Mouse (Mus musculus) embryonic facial prominence, embryonic 13.5 days (tissue): ENCODE measurements at regions not wholly inside any gene's neighbourhood (a gene's known extent, or its start where the extent isn't known, plus 50 kb on each side); places are given as distances from the start of the nearest gene placed in this dataset.

Experiments used
- ATAC-seq: fragments of 200-750 bp; cut with Nextera tagmentation; 2 replicates; pipeline ENCODE4 v1.8.0; 2017; ENCODE audit warnings: low read depth; ENCODE audit not compliant: insufficient number of reproducible peaks, insufficient read depth, low FRiP score, low TSS enrichment
- H3K27ac ChIP-seq: fragments of 300-500 bp; sonication (generic); 2 replicates; pipeline ENCODE4 v1.5.1; 2015; ENCODE audit warnings: moderate library complexity, mild to moderate bottlenecking, inconsistent platforms
- H3K27me3 ChIP-seq: fragments of 300-500 bp; sonication (generic); 2 replicates; pipeline ENCODE4 v1.6.1; 2015; ENCODE audit warnings: mild to moderate bottlenecking, inconsistent platforms
- H3K36me3 ChIP-seq: fragments of 300-500 bp; sonication (generic); 2 replicates; pipeline ENCODE4 v1.6.1; 2015; ENCODE audit warnings: mild to moderate bottlenecking, inconsistent platforms
- H3K4me1 ChIP-seq: fragments of 300-500 bp; sonication (generic); 2 replicates; pipeline ENCODE4 v1.6.1; 2015; ENCODE audit warnings: inconsistent platforms
- H3K4me2 ChIP-seq: fragments of 300-500 bp; sonication (generic); 2 replicates; pipeline ENCODE4 v1.6.1; 2015; ENCODE audit warnings: moderate library complexity, mild to moderate bottlenecking, inconsistent platforms
- H3K4me3 ChIP-seq: fragments of 300-500 bp; sonication (generic); 2 replicates; pipeline ENCODE4 v1.5.1; 2015; ENCODE audit warnings: mild to moderate bottlenecking, inconsistent platforms
- H3K9ac ChIP-seq: fragments of 300-500 bp; sonication (generic); 2 replicates; pipeline ENCODE4 v1.6.1; 2015; ENCODE audit warnings: mild to moderate bottlenecking, inconsistent platforms
- H3K9me3 ChIP-seq: fragments of 300-500 bp; sonication (generic); 2 replicates; pipeline ENCODE4 v1.6.1; 2016; ENCODE audit warnings: inconsistent platforms
- WGBS: fragments of 180-500 bp; shearing (Covaris S2); methylation state at CpG from one replicate; pipeline ENCODE4 v1.1.7; 2015; ENCODE audit warnings: mixed read lengths; 5-methylcytosine and 5-hydroxymethylcytosine counted together

DNA sequence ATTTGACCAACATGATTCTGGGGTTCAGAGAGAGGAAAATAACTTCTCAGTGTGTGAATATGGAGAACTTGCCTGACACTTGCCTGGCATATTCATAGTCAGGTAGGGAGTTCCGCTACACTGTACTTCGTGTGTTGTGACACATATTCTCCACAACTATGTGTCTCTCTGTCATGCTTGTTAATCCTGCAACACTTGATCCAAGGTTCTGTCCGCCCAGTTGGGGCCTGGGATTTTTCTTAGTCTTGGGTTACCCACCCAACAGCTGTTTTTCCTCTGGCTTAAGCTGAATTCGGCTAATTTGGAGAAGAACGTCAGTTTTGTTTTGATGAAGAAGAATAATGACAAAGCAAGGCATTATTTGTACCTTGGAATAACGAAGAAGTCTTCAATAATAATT lies 168.8 kb upstream of the Tnp1 start:
- H3K27me3 ChIP-seq, result no peaks in the 10 kb centered on the region
- no peak overlapping the region for H3K4me2 ChIP-seq
- no peak overlapping the region for H3K27ac ChIP-seq
- no peaks in the 10 kb centered on the region for H3K4me1 ChIP-seq
- 75% methylated on average over 6 of the region's 6 CpGs for WGBS
- no peaks in the 10 kb centered on the region for H3K36me3 ChIP-seq
- no peak overlapping the region for H3K9ac ChIP-seq
- H3K9me3 ChIP-seq, result no peaks in the 10 kb centered on the region
- no peak overlapping the region for H3K4me3 ChIP-seq
- no peak for ATAC-seq

DNA sequence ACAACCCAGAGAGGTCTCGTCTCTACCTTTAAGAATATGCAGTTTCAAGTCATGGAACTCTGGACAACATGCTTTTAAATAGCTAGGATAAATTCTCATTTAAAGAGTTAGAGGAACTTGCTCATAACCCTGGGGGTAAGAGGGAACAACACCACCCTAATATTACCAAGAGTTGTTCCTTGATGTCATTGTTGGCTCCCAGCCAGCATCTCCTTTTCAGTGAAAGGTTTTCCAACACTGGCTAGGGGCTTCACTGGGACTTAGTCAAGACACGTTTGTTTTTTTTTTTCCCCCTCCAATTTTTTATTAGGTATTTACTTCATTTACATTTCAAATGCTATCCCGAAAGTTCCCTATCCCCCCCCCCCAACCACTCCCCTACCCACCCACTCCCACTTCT lies 163.1 kb upstream of the Tnp1 start:
- Histone ChIP-seq H3K9me3 (no peaks in the 10 kb centered on the region), H3K27ac (no peak overlapping the region), H3K36me3 (no peaks in the 10 kb centered on the region), H3K9ac (no peak overlapping the region), H3K4me2 (no peak overlapping the region), H3K4me3 (no peak overlapping the region), H3K27me3 (no peaks in the 10 kb centered on the region), H3K4me1 (no peaks in the 10 kb centered on the region)
- ATAC-seq, result no peak
- 68% methylated on average over 3 of the region's 3 CpGs for WGBS

DNA sequence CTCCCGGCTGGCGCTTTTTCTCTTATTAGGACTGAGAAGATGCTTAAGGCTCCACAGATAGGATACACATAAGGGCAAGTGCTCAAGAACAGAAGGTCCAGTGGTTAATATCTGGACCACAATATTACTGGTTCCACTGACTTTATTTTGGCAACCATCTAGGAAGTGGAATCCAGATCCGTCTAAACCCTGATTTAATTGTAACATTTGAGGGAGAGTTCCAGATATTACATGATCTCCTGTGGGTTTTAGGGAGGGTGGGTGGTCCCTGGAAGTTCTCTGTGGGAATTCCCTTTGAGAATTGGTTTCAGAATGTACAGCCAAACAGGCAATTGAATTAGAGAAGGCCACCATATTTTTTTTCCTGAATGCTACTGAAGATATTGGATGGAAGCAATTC lies 161.4 kb upstream of the Tnp1 start:
- whole genome bisulfite sequencing, result 84% methylated on average over 3 of the region's 3 CpGs
- no peak for ATAC-seq
- no peak overlapping the region for H3K9ac ChIP-seq

DNA sequence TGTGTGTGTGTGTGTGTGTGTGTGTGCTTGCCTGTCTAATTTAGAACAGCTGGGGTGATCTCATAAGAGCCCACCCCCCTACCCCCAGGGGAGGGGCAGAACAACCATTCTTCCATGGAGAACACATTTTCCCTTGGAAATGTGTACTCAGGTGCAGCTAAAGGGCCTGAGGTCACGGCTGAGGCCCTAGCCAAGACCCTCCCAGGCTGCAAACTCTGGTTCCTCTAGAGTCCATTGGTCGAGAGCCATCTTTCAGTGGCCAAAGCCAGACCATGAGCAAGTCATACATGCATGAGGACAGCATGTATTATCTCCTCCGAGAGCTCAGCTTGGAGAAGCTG lies 154.9 kb upstream of the Tnp1 start:
- Histone ChIP-seq H3K4me3 (no peak overlapping the region), H3K36me3 (no peaks in the 10 kb centered on the region), H3K27me3 (no peaks in the 10 kb centered on the region), H3K27ac (no peak overlapping the region), H3K4me1 (peaks cover 16% of the 10 kb centered on the region), H3K9ac (no peak overlapping the region), H3K4me2 (no peak overlapping the region), H3K9me3 (peaks cover 4% of the 10 kb centered on the region; the same call in 1 of the 2 replicates)
- 60% methylated on average over 3 of the region's 3 CpGs for WGBS
- ATAC-seq, result no peak

More for the DNA sequence above, 161.4 kb upstream of the Tnp1 start:
- no peak overlapping the region for H3K4me2 ChIP-seq
- H3K9me3 ChIP-seq, result no peaks in the 10 kb centered on the region
- H3K4me3 ChIP-seq, result no peak overlapping the region
- no peaks in the 10 kb centered on the region for H3K4me1 ChIP-seq
- H3K27ac ChIP-seq, result no peak overlapping the region
- H3K36me3 ChIP-seq, result no peaks in the 10 kb centered on the region
- H3K27me3 ChIP-seq, result no peaks in the 10 kb centered on the region

DNA sequence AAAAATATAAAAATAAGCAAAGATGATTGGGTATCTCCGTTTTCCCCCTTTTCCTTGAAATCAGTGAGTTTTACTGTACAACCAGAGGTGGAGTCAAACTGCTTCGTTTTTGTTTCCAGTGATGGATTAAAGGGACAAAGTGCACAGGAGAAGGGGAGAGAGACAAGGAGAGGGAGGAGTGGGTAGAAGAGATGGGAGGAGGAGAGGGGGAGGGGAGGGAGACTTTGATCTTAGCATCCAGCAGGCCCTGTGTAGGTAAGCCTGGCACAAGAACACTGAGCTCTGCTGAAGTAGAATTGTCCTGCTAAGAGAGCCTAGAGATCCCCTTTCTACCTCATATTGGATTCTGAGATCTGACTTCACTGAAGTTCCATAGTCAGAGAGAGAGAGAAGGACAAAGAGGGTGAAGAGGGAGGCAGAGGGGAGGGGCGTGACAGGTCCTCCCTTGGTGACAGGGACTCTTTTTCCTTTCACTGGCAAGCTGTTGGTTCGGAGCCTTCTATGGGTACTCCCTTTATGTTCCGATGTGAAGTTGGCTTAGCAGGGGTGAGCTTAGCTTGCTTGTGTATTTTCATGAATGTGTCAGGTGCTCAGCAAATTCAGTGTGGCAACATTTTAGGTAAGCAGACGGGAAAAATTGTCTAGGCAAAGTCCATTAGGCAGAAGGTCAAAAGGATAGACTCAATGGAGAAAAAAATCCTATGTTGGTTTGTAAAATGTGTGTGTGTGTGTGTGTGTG lies 154.4 kb upstream of the Tnp1 start:
- H3K27ac ChIP-seq, result no peak overlapping the region
- 50% methylated on average over 6 of the region's 6 CpGs for WGBS
- H3K36me3 ChIP-seq, result no peaks in the 10 kb centered on the region
- peaks cover 16% of the 10 kb centered on the region for H3K4me1 ChIP-seq
- no peak overlapping the region for H3K4me2 ChIP-seq
- H3K9me3 ChIP-seq, result peaks cover 4% of the 10 kb centered on the region; the same call in 1 of the 2 replicates
- no peaks in the 10 kb centered on the region for H3K27me3 ChIP-seq
- no peak overlapping the region for H3K4me3 ChIP-seq
- ATAC-seq, result peak; percentile 26; the same call in 1 of the 2 replicates
- H3K9ac ChIP-seq, result no peak overlapping the region

DNA sequence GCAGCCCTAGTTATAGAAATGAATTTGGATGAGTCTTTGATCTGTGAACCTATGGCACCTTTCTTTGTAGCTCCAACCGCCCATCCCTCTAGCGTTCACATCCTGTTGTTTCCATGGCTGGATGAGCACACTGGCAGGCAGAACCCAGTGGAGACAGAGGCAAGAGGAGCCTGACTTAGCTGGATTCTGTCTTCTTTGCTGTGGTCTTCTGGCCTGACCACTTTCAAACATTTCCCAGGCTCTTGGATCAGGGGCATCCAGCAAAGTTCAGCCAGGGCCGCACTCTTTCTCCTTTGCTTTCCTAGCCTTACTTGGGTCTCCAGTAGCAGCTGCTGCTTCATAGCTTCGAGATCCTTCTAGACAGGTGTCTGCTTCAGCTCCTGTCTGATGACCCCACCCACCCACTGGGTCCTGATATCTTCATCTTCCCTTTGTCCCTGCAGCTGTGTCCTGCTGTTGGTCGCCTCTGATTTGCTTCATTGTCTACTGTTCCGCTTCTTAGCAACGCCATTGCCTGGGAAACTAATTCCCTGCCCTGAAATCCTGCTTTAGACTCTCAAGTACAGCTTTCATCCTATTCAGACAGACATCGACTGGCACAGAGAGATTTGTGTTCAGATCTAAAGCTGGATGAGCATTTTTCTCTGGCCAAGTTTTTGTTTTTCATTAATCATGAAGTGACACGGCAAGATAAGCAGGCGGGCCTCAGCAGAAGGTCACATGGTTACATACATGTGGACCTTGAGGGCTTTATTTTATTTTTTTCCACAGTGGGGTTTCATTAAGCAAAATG lies 153.6 kb upstream of the Tnp1 start:
- no peak overlapping the region for H3K9ac ChIP-seq
- peaks cover 4% of the 10 kb centered on the region; the same call in 1 of the 2 replicates for H3K9me3 ChIP-seq
- no peaks in the 10 kb centered on the region for H3K36me3 ChIP-seq
- no peak for ATAC-seq
- H3K4me1 ChIP-seq, result peaks cover 16% of the 10 kb centered on the region
- 56% methylated on average over 10 of the region's 10 CpGs for WGBS
- no peak overlapping the region for H3K4me2 ChIP-seq
- no peak overlapping the region for H3K4me3 ChIP-seq
- no peaks in the 10 kb centered on the region for H3K27me3 ChIP-seq
- no peak overlapping the region for H3K27ac ChIP-seq

DNA sequence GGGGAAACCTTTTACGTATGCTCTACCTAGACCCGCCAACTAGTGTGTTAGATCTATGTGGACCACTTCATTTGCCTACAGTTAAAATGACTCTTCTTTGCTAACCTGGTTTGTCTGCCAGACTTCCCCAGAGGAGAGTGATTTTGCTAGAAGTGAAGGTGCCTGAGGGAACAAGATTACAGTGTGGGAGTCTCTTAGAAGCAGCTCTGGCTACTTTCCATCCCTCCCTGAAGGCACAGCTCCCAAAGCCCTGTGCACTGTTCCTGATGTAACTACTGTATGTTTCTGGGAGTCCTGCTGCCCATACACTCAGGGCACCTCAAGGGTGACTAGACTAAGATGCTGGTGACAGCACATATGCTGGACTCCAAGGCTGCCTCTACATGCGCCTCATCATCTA lies 144.5 kb upstream of the Tnp1 start:
- Histone ChIP-seq H3K4me2 (no peak overlapping the region), H3K36me3 (no peaks in the 10 kb centered on the region), H3K4me3 (no peak overlapping the region), H3K9ac (no peak overlapping the region), H3K27me3 (no peaks in the 10 kb centered on the region), H3K27ac (no peak overlapping the region), H3K9me3 (no peaks in the 10 kb centered on the region), H3K4me1 (no peaks in the 10 kb centered on the region)
- 91% methylated on average over 3 of the region's 3 CpGs for WGBS
- ATAC-seq, result no peak

DNA sequence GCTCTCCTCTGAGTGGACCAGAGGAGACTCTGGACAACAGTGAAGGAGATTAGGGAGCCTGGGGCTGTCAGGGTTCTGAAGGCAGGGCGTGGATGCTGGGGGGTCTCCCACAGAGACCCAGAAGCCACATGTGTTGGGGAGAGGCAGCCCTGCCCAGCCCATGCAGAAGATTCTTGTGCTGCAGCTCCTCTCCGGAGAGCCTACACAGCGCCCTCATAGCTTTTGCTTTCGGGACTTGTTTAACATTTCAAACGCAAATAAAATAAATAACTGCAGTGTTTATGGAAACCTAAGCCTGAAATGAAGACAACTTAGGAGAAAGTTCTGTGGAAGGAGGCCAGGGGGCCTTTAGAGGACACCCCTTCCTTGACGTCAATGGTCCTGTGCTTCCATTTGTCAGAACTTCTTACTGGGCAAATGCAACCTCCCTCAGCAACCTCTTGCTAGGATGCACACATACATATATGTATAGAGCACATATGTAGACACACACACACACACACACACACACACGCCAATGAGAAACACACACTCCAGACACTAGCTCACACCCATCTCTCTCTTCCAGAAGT lies 143.8 kb upstream of the Tnp1 start:
- Histone ChIP-seq H3K27me3 (no peaks in the 10 kb centered on the region), H3K4me3 (no peak overlapping the region), H3K4me2 (no peak overlapping the region), H3K4me1 (no peaks in the 10 kb centered on the region), H3K27ac (no peak overlapping the region), H3K36me3 (no peaks in the 10 kb centered on the region), H3K9ac (no peak overlapping the region), H3K9me3 (no peaks in the 10 kb centered on the region)
- ATAC-seq, result no peak
- WGBS, result 63% methylated on average over 7 of the region's 7 CpGs

DNA sequence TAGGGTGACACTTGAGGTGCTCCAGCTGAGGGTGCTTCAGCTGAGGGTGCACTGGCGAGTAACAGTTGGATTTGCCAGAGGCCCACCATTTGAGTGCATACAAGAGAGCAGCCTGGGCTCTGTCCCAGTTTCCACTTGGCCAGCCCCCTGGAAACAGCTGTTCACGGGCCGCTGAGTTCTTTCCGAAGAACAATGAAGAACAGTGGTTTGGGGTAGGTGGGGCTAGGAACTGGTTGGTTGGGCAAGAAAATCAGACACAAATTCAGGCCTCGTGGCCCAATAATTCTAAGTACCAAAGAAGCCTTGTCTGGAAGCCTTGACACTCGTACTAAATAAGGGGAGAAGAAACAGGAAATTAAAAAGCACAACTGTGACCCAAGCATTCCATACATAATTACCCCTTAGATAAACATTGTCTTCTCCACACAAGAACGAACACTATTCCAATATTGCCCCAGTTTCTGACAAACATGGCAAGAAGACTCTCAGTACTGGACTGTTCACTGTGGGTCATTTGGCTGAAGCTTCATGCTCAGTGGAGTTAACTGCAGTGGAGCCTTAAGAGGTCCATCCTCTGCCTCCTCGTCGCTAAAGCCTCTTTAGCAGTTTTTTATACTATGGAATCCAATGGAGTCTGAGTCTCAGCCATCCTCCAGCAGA lies 137.9 kb upstream of the Tnp1 start:
- Histone ChIP-seq H3K4me2 (no peak overlapping the region), H3K9me3 (no peaks in the 10 kb centered on the region), H3K27me3 (no peaks in the 10 kb centered on the region), H3K4me1 (no peaks in the 10 kb centered on the region), H3K27ac (no peak overlapping the region), H3K4me3 (no peak overlapping the region), H3K36me3 (no peaks in the 10 kb centered on the region), H3K9ac (no peak overlapping the region)
- 59% methylated on average over 9 of the region's 9 CpGs for WGBS
- ATAC-seq, result no peak

DNA sequence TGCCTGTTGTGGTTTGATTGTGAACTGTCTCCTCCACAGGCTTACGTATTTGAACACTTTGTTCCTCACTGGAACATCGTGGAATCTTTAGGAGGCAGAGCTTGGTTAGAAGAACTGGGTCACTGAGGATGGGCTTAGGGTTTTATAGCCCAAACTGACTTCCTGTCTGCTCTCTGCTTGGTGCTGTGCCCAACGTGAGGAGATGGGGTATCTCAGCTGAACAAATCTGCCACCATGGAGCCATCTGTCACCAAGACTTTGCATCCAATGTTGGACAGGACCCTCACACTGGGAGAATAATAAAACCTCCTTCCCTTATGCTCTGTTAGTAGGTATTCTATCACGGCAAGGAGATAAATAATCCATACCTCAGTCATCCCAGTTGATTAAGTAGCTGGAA lies 134.2 kb upstream of the Tnp1 start:
- Histone ChIP-seq H3K9ac (no peak overlapping the region), H3K4me3 (no peak overlapping the region), H3K4me1 (no peaks in the 10 kb centered on the region), H3K4me2 (no peak overlapping the region), H3K9me3 (no peaks in the 10 kb centered on the region), H3K27me3 (no peaks in the 10 kb centered on the region), H3K36me3 (no peaks in the 10 kb centered on the region), H3K27ac (no peak overlapping the region)
- ATAC-seq, result no peak
- 92% methylated on average over 4 of the region's 4 CpGs for WGBS

DNA sequence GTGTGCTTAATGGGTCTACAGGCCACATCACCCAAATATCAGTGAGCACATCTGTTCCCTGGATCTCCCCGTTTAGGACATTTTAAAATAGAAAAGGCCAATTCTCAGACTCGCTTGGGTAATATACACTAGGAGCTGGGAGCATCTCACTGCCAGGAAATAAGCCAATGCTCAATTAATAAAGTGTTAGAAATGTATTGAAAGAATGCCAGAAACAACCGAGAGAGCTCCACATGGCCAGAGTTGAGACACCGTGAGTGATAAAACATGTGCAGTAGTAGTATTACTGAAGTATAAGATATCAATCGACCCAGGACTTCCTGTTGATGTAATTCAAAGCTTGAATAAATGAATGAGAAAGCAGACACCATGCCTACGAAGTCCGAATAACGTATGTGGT lies 127.1 kb upstream of the Tnp1 start:
- Histone ChIP-seq H3K4me1 (peaks cover 15% of the 10 kb centered on the region), H3K27me3 (no peaks in the 10 kb centered on the region), H3K9me3 (no peaks in the 10 kb centered on the region), H3K36me3 (no peaks in the 10 kb centered on the region), H3K9ac (no peak overlapping the region), H3K4me2 (no peak overlapping the region), H3K27ac (no peak overlapping the region), H3K4me3 (no peak overlapping the region)
- no peak for ATAC-seq
- WGBS, result 77% methylated on average over 8 of the region's 8 CpGs
